Mouse (Mus musculus): ENCODE results near the gene Tnfrsf1b. TPM values are rescaled to one million over a fixed set of nuclear protein-coding genes. Genes with fewer than 3 reads are reported as not detected.
A peak's percentile ranks its signal among the peaks of the same experiment; 100 is the strongest.

Tnfrsf1b gene
- polyA plus RNA-seq, 1 experiment from 2014 or later = 5.2 TPM

GRCm38 (mm10) chr4:145247556-145247955 lies 886 bp upstream of the Tnfrsf1b start:
- Histone ChIP-seq H3K9ac (ENCODE audit: low read length) (no peak overlapping the region), H3K36me3 (ENCODE audit: control insufficient read depth, insufficient read depth) (no peaks in the 10 kb centered on the region), H3K4me1 (ENCODE audit: control insufficient read depth, insufficient read depth, low read length) (0 out of 2 replicates have a peak, but pooled peaks cover 3% of the 10 kb centered on the region), H3K4me3 (ENCODE audit: low read length) (no peak overlapping the region), H3K4me2 (ENCODE audit: low read depth, low read length) (no peak overlapping the region), H3K27ac (ENCODE audit: low read length) (no peak overlapping the region), H3K9me3 (replicated peaks; ENCODE audit: control insufficient read depth, low read length) (no peaks in the 10 kb centered on the region), H3K27me3 (ENCODE audit: control insufficient read depth, insufficient read depth, low read length) (peaks cover 26% of the 10 kb centered on the region)
- 56% methylated on average over 2 of the region's 2 CpGs for WGBS
- no peak for ATAC-seq (replicated peaks; ENCODE audit: extremely low read depth, insufficient read depth, low FRiP score)

DNA sequence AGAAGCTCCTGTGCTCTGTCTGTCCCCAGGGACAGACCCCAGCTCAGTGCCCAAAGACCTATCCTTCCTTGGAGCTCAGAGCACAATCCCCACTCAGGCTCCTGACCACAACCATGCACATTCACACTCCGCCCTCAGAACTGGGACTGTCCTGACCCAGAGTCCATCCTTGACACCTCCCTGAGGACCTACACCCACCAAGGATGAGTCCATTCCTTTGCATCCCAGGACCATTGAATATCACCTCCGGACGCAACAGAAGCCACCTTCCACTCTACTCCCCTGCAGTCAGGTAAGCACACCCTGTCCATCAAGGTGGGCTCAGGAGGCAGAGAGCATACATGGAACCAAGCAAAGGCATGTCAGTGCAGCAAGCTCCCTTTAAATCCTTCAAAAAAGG lies 1.1 kb downstream of the Tnfrsf1b start:
- H3K4me2 ChIP-seq (ENCODE audit: low read depth, low read length) = peak overlapping the region; percentile 79
- H3K27me3 ChIP-seq (ENCODE audit: control insufficient read depth, insufficient read depth, low read length) = peaks cover 24% of the 10 kb centered on the region
- H3K4me1 ChIP-seq (ENCODE audit: control insufficient read depth, insufficient read depth, low read length) = 0 out of 2 replicates have a peak, but pooled peaks cover 3% of the 10 kb centered on the region
- ATAC-seq (replicated peaks; ENCODE audit: extremely low read depth, insufficient read depth, low FRiP score) = no peak
- no peaks in the 10 kb centered on the region for H3K9me3 ChIP-seq (replicated peaks; ENCODE audit: control insufficient read depth, low read length)
- H3K9ac ChIP-seq (ENCODE audit: low read length) = no peak overlapping the region; the same call in 1 of the 2 replicates
- no peak overlapping the region for H3K27ac ChIP-seq (ENCODE audit: low read length)
- no peaks in the 10 kb centered on the region for H3K36me3 ChIP-seq (ENCODE audit: control insufficient read depth, insufficient read depth)
- peak overlapping the region; percentile 63 for H3K4me3 ChIP-seq (ENCODE audit: low read length)
- whole genome bisulfite sequencing = 88% methylated on average over 3 of the region's 3 CpGs

- WGBS = 92% methylated on average over 2 of the region's 2 CpGs
- H3K9ac ChIP-seq (ENCODE audit: low read length) = no peak overlapping the region
- peaks cover 24% of the 10 kb centered on the region for H3K27me3 ChIP-seq (ENCODE audit: control insufficient read depth, insufficient read depth, low read length)
- ATAC-seq (replicated peaks; ENCODE audit: extremely low read depth, insufficient read depth, low FRiP score) = no peak
- H3K4me3 ChIP-seq (ENCODE audit: low read length) = no peak overlapping the region
- H3K27ac ChIP-seq (ENCODE audit: low read length) = no peak overlapping the region
- no peaks in the 10 kb centered on the region for H3K9me3 ChIP-seq (replicated peaks; ENCODE audit: control insufficient read depth, low read length)
- peaks cover 6% of the 10 kb centered on the region for H3K4me1 ChIP-seq (ENCODE audit: control insufficient read depth, insufficient read depth, low read length)
- no peaks in the 10 kb centered on the region for H3K36me3 ChIP-seq (ENCODE audit: control insufficient read depth, insufficient read depth)
- H3K4me2 ChIP-seq (ENCODE audit: low read depth, low read length) = no peak overlapping the region
Measured at GRCm38 (mm10) chr4:145244676-145245075, 2.0 kb downstream of the Tnfrsf1b start.

DNA sequence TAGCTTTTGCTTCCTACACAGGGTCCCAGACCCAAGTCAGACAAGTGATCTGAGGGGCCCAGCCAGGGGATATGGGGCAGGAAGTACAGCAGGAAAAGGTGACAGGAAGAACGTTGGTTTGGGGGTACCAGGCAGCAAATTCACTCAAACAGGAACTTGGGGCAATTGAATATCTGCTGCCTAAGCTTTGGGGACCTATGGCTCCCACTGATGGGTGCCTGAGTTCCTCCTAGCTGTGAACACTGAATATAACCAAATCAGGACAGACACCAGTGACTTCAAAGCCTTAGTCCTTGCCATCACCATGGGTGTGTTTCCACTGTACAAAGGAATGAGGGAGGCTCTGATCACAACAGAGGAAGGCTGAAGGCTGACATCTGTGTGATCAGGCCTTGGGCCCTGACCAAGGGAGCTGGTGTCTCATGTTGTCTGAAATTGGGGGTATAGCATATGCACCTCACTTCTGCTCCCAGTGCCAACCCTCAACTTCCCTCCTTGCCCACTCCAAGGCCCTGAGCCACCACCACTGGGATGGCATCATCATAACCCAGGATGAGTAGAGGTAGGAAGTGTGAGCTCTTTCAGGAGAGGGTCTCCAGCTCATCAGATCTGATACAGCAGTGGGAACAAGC lies 3.8 kb downstream of the Tnfrsf1b start:
- H3K27me3 ChIP-seq (ENCODE audit: control insufficient read depth, insufficient read depth, low read length) = peaks cover 24% of the 10 kb centered on the region
- peaks cover 14% of the 10 kb centered on the region for H3K4me1 ChIP-seq (ENCODE audit: control insufficient read depth, insufficient read depth, low read length)
- H3K4me3 ChIP-seq (ENCODE audit: low read length) = no peak overlapping the region
- no peak overlapping the region for H3K4me2 ChIP-seq (ENCODE audit: low read depth, low read length)
- H3K27ac ChIP-seq (ENCODE audit: low read length) = no peak overlapping the region
- ATAC-seq (replicated peaks; ENCODE audit: extremely low read depth, insufficient read depth, low FRiP score) = no peak
- H3K36me3 ChIP-seq (ENCODE audit: control insufficient read depth, insufficient read depth) = no peaks in the 10 kb centered on the region
- 31% methylated on average over 1 of the region's 1 CpGs for WGBS
- no peak overlapping the region for H3K9ac ChIP-seq (ENCODE audit: low read length)
- no peaks in the 10 kb centered on the region for H3K9me3 ChIP-seq (replicated peaks; ENCODE audit: control insufficient read depth, low read length)

DNA sequence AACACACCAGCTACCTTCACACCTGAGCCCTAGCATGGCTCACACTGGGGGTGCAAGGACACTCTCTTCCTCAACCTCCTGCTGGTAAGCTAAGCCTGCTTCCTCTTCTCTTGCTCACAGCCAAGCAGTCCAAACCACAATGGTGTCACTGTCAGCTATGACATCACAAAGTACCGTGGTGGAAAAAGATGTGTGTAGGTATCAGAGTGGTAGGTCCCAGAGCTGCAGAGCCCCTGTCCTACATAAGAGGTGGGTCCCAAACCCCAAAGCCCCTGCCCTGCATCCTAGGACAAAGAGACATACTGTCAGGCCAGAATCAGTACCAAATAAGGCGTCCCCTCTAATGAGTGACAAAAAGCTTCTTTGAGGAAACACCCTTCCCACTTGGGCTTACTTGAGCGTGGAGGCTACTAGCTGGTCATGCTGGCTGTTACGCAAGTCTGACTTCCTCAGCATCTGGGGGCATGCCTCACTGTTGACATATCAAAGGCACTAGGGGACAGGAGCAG lies 5.9 kb downstream of the Tnfrsf1b start:
- no peak overlapping the region for H3K27ac ChIP-seq (ENCODE audit: low read length)
- no peaks in the 10 kb centered on the region for H3K9me3 ChIP-seq (replicated peaks; ENCODE audit: control insufficient read depth, low read length)
- no peak overlapping the region for H3K4me3 ChIP-seq (ENCODE audit: low read length)
- ATAC-seq (replicated peaks; ENCODE audit: extremely low read depth, insufficient read depth, low FRiP score) = no peak
- no peak overlapping the region for H3K4me2 ChIP-seq (ENCODE audit: low read depth, low read length)
- no peak overlapping the region for H3K9ac ChIP-seq (ENCODE audit: low read length)
- WGBS = 74% methylated on average over 4 of the region's 4 CpGs
- peaks cover 8% of the 10 kb centered on the region for H3K27me3 ChIP-seq (ENCODE audit: control insufficient read depth, insufficient read depth, low read length)
- H3K36me3 ChIP-seq (ENCODE audit: control insufficient read depth, insufficient read depth) = no peaks in the 10 kb centered on the region
- H3K4me1 ChIP-seq (ENCODE audit: control insufficient read depth, insufficient read depth, low read length) = peaks cover 14% of the 10 kb centered on the region

GRCm38 (mm10) chr4:145239049-145239830 lies 7.4 kb downstream of the Tnfrsf1b start:
- H3K27me3 ChIP-seq (ENCODE audit: control insufficient read depth, insufficient read depth, low read length) = no peaks in the 10 kb centered on the region
- H3K36me3 ChIP-seq (ENCODE audit: control insufficient read depth, insufficient read depth) = no peaks in the 10 kb centered on the region
- 25% methylated on average over 4 of the region's 4 CpGs for WGBS
- H3K9ac ChIP-seq (ENCODE audit: low read length) = no peak overlapping the region
- peak overlapping the region; percentile 80 for H3K27ac ChIP-seq (ENCODE audit: low read length)
- no peak overlapping the region for H3K4me3 ChIP-seq (ENCODE audit: low read length)
- ATAC-seq (replicated peaks; ENCODE audit: extremely low read depth, insufficient read depth, low FRiP score) = peak; percentile 75
- peaks cover 11% of the 10 kb centered on the region for H3K4me1 ChIP-seq (ENCODE audit: control insufficient read depth, insufficient read depth, low read length)
- no peaks in the 10 kb centered on the region for H3K9me3 ChIP-seq (replicated peaks; ENCODE audit: control insufficient read depth, low read length)
- no peak overlapping the region for H3K4me2 ChIP-seq (ENCODE audit: low read depth, low read length)

GRCm38 (mm10) chr4:145236027-145236426 lies 10.6 kb downstream of the Tnfrsf1b start:
- no peak overlapping the region for H3K9ac ChIP-seq (ENCODE audit: low read length)

DNA sequence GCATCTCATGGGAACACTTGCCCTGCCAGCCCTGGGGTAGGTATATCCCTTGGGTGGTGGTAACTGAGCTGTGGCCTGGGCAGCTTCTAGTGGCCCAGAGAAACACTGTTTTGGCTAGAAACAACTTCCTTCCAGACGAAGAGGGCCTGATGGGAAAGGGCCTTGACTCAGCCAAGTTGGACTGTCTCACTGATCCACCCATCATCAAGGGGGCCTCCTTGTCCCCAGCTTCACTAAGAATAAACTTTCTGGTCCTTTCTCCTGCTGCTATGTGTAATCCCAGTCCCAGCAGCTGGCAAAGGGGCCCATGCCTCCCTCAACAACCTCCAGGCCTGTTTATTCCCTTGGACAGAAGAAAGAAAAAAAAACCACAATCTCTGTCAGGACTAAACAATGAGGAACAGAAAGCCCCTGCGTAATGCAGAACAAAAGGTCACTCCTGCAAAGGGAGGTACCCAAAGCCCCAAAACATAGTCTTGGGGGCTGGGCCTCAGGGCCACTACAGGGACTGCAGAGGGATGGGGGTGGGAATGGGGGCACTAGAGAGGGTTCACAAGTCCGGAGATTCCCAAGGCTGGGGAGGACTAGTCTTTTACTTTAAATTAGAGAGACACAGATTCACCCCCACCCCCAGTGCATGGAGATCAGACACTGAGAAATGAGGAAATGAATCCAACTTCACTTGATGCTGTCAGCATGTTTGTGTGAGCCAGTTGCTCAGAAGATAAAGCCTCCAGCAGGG lies 13.0 kb downstream of the Tnfrsf1b start:
- no peak overlapping the region for H3K4me2 ChIP-seq (ENCODE audit: low read depth, low read length)
- peak overlapping the region; percentile 30 for H3K27ac ChIP-seq (ENCODE audit: low read length)
- no peaks in the 10 kb centered on the region for H3K27me3 ChIP-seq (ENCODE audit: control insufficient read depth, insufficient read depth, low read length)
- no peak overlapping the region for H3K9ac ChIP-seq (ENCODE audit: low read length)
- 44% methylated on average over 3 of the region's 3 CpGs for WGBS
- H3K36me3 ChIP-seq (ENCODE audit: control insufficient read depth, insufficient read depth) = no peaks in the 10 kb centered on the region
- peaks cover 4% of the 10 kb centered on the region for H3K4me1 ChIP-seq (ENCODE audit: control insufficient read depth, insufficient read depth, low read length)
- no peak for ATAC-seq (replicated peaks; ENCODE audit: extremely low read depth, insufficient read depth, low FRiP score)
- no peaks in the 10 kb centered on the region for H3K9me3 ChIP-seq (replicated peaks; ENCODE audit: control insufficient read depth, low read length)
- H3K4me3 ChIP-seq (ENCODE audit: low read length) = no peak overlapping the region

More at GRCm38 (mm10) chr4:145236027-145236426, 10.6 kb downstream of the Tnfrsf1b start:
- Histone ChIP-seq H3K9me3 (replicated peaks; ENCODE audit: control insufficient read depth, low read length) (no peaks in the 10 kb centered on the region), H3K4me1 (ENCODE audit: control insufficient read depth, insufficient read depth, low read length) (peaks cover 14% of the 10 kb centered on the region), H3K27me3 (ENCODE audit: control insufficient read depth, insufficient read depth, low read length) (no peaks in the 10 kb centered on the region), H3K27ac (ENCODE audit: low read length) (no peak overlapping the region), H3K4me3 (ENCODE audit: low read length) (no peak overlapping the region), H3K4me2 (ENCODE audit: low read depth, low read length) (no peak overlapping the region), H3K36me3 (ENCODE audit: control insufficient read depth, insufficient read depth) (no peaks in the 10 kb centered on the region)
- no peak for ATAC-seq (replicated peaks; ENCODE audit: extremely low read depth, insufficient read depth, low FRiP score)
- WGBS = 81% methylated on average over 7 of the region's 7 CpGs

Data from heart, embryonic 16.5 days (tissue).